Mouse (Mus musculus) cerebellum, adult 18-20 months (tissue): ENCODE measurements around the gene Kcnf1.

Source experiments
- DNase-seq, 2 experiments: peaks; one replicate each; pipeline ENCODE4 v3.0.0; 2021

The Kcnf1 gene

GRCm38 (mm10) chr12:17176757-17177092 lies at the start of gene Kcnf1:
Gene Kcnf1 (minus strand): TSS chr12:17176888.
- no peak for DNase-seq

- peak; percentile 93 for DNase-seq
These were observed 48.3 kb upstream of the Kcnf1 start for GRCm38 (mm10) chr12:17225012-17225411.

GRCm38 (mm10) chr12:17223050-17223449 lies 46.4 kb upstream of the Kcnf1 start:
- no peak for DNase-seq

GRCm38 (mm10) chr12:17221891-17222428 lies 45.3 kb upstream of the Kcnf1 start:
- no peak for DNase-seq

GRCm38 (mm10) chr12:17220631-17221030 lies 43.9 kb upstream of the Kcnf1 start:
- DNase-seq = no peak

- no peak for DNase-seq
These were observed 42.4 kb upstream of the Kcnf1 start for GRCm38 (mm10) chr12:17219107-17219506.

- DNase-seq = no peak
These were observed 41.7 kb upstream of the Kcnf1 start for GRCm38 (mm10) chr12:17218390-17218789.

GRCm38 (mm10) chr12:17215751-17216150 lies 39.1 kb upstream of the Kcnf1 start:
- no peak for DNase-seq

- DNase-seq = no peak
These were observed 26.0 kb upstream of the Kcnf1 start for GRCm38 (mm10) chr12:17202492-17203322.

GRCm38 (mm10) chr12:17198621-17199020 lies 21.9 kb upstream of the Kcnf1 start:
- no peak for DNase-seq

- DNase-seq = no peak
These were observed 17.5 kb upstream of the Kcnf1 start for GRCm38 (mm10) chr12:17194140-17194539.

- no peak for DNase-seq
These were observed 16.6 kb upstream of the Kcnf1 start for GRCm38 (mm10) chr12:17193311-17193710.

- DNase-seq = no peak
These were observed 16.2 kb upstream of the Kcnf1 start for GRCm38 (mm10) chr12:17192887-17193286.

- DNase-seq = no peak
These were observed 7.7 kb upstream of the Kcnf1 start for GRCm38 (mm10) chr12:17184303-17184775.

GRCm38 (mm10) chr12:17183788-17184187 lies 7.1 kb upstream of the Kcnf1 start:
- no peak for DNase-seq

- DNase-seq = no peak
These were observed 489 bp downstream of the Kcnf1 start for GRCm38 (mm10) chr12:17176041-17176756.

GRCm38 (mm10) chr12:17175531-17175951 lies 1.1 kb downstream of the Kcnf1 start:
- DNase-seq = no peak

- no peak for DNase-seq
These were observed 1.6 kb downstream of the Kcnf1 start for GRCm38 (mm10) chr12:17175124-17175523.

- no peak for DNase-seq
These were observed 2.4 kb downstream of the Kcnf1 start for GRCm38 (mm10) chr12:17174134-17174893.

- DNase-seq = no peak
These were observed 6.3 kb downstream of the Kcnf1 start for GRCm38 (mm10) chr12:17170406-17170805.

- no peak for DNase-seq
These were observed 10.6 kb downstream of the Kcnf1 start for GRCm38 (mm10) chr12:17166116-17166515.

- DNase-seq = no peak
These were observed 12.7 kb downstream of the Kcnf1 start for GRCm38 (mm10) chr12:17163996-17164395.

- DNase-seq = no peak
These were observed 17.1 kb downstream of the Kcnf1 start for GRCm38 (mm10) chr12:17159549-17159948.
